Mouse (Mus musculus) stomach, postnatal 0 days (tissue): ENCODE measurements around the gene Dnm3.

ENCODE experiments used
- CTCF ChIP-seq: IDR thresholded peaks from 2 replicates; pipeline ENCODE4 v1.5.1; 2016; ENCODE audit warnings: antibody characterized with exemption, low read depth, mild to moderate bottlenecking, moderate library complexity
- EP300 ChIP-seq: optimal IDR thresholded peaks from 2 replicates; pipeline ENCODE3; 2016; ENCODE audit warnings: antibody characterized with exemption

- no peak for TF ChIP-seq CTCF
- TF ChIP-seq EP300, result no peak
These were observed 479.1 kb downstream of the Dnm3 start for GRCm38 (mm10) chr1:161998781-161999180.
